Mouse (Mus musculus) erythroid progenitor cell, adult 5-6 weeks (primary cell): ENCODE data around the gene Plekha4. TPM values are rescaled to one million over a fixed set of nuclear protein-coding genes. Genes with fewer than 3 reads are reported as not detected.
"Not testable (repeated sequence)": the region's sequence is repeated elsewhere in the genome, so short reads cannot be mapped to it uniquely, and the experiment has no call there.

ENCODE experiments used
- ATAC-seq: replicated peaks from 2 replicates; pipeline ENCODE4 v1.8.0; 2016; ENCODE audit warnings: moderate number of reproducible peaks, mild to moderate bottlenecking, moderate TSS enrichment, inconsistent platforms; ENCODE audit not compliant: poor library complexity, low FRiP score, severe bottlenecking
- total RNA-seq, 2 experiments: library from RNA; stranded (forward) in 1 of 2; stranded (reverse) in 1 of 2; fragments of 150-400 nt in 1 of 2; fragments of 186-747, 209-891 nt in 1 of 2; gene quantifications; 2 replicates each; pipeline versions ENCODE4 v1.2.3 to v1.2.4; 2015 to 2017; ENCODE audit warnings: low replicate concordance in 2 of 2

Plekha4 gene
- total RNA-seq (2015; ENCODE audit: low replicate concordance) = 7.2 TPM in 1 of 2 replicates, not detected in the other
- total RNA-seq (2017; ENCODE audit: low replicate concordance) = 0.08 and 0.90 TPM in 2 replicates

DNA sequence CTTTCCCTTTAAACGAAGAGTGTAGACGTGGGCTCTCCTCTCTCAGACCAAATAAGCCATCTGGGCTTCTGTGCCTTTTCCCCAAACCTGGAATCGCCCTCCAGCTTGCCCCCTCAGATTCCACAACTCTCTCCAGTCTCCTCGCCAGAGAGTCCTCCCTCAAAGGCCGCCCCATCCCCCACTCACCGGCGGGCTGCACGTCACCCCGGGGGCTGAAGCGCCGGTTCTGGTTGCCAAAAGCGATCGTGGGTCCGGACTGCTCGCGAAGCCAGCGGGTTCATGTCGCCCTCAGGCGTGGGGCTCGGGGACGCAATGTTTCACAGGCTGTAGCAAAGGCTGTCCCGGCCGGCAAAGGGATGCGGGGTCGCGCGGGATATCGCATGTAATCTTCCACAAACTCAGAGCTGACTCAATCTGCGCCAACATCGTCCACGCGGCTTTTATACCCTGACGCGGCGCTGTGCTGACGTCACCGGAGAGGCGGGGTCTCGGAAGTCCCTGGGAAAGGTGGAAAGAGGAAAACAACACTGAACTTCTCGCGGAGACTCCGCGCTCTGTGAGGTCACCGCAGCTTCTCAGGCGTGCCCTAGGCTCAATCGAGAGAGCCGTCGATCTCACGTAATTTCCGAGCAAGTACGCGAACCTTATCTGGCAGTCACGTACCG, at the start of gene Plekha4, which contains the start of gene Ppp1r15a:
Gene Plekha4 (plus strand): TSS at position 522 of the 665 bp plus-strand sequence.
Gene Ppp1r15a (minus strand): TSS at position 460 of the 665 bp plus-strand sequence.
- peak; percentile 69 for ATAC-seq

DNA sequence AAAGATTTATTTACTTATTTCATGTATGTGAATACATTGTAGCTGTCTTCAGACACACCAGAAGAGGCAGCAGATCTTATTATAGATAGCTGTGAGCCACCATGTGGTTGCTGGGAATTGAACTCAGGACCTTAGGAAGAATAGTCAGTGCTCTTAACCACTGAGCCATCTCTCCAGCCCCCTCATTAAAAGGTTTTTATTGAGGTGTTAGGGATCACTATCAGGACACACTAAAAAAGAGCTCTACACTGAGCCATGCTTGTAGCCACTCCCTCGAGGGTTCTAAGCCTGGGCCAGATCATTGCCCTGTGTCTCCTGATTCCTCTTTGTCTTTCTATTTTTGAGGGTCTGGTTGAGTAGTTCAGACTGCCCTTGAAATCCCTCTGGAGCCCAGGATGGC, 49.7 kb upstream of the Plekha4 start:
- ATAC-seq = no peak

- peak; percentile 84 for ATAC-seq
Observed at GRCm38 (mm10) chr7:45477003-45477402, 49.1 kb upstream of the Plekha4 start.

DNA sequence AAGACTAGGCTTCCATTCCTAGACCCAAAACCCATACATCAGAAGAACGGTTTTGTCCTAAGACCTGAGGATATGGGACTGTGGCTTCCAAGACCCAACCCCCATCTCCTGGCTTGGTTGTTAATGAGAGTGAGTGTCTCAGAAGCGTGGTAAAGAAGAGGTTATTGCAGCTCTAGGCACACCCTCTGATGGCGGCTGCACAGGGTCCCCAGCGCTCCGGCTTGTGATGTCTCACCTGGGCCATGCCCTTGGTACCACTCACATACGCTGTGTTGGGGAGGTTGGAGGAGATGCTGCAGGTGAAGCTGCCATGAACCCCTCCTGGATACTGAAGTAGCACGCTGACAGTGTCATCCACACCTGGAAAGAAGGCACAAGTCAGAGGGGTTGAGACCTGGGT, 47.4 kb upstream of the Plekha4 start:
- ATAC-seq = no peak

- not testable (repeated sequence) for ATAC-seq
Observed at GRCm38 (mm10) chr7:45480310-45480709, 45.8 kb upstream of the Plekha4 start.

- peak; percentile 90 for ATAC-seq
Observed at GRCm38 (mm10) chr7:45481374-45481927, 44.7 kb upstream of the Plekha4 start, which contains the start of gene Tulp2. Tulp2 (plus strand) TSS chr7:45481877.

GRCm38 (mm10) chr7:45482166-45482565, 44.0 kb upstream of the Plekha4 start:
- ATAC-seq = no peak

DNA sequence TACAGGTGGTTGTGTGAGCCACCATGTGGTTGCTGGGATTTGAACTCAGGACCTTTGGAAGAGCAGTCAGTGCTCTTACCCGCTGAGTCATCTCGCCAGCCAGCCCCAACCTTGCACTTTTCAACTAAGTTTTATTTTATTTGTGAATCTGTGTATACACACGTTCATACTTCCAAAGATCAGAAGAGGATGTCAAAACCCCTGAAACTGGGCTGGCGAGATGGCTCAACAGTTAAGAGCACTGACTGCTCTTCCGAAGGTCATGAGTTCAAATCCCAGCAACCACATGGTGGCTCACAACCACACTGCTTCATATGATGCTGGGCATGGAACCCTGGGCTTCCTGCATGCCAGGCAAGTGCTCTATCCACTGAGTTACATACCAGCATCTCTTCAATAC, 41.1 kb upstream of the Plekha4 start:
- ATAC-seq = not testable (repeated sequence)

DNA sequence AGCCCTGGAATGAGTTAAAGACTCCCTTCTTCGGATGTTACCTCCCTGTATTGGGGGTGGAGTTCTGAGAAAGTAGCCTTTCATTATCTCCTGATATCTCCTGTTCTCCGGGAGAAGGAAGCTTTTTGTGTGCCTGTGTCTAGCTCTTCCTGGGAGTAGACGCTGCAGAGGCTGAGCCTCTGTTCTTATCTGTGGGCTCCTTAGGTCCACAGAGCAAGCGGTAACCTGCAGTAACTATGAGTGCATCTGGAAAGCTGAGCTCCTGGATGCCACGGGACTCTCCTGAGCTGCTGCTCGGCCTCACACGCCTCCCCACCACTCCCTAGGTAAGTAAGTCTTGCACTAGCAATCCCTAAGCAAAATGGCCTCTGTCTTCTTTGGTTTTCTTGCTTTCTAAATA, 40.0 kb upstream of the Plekha4 start:
- ATAC-seq = no peak

- no peak for ATAC-seq
Observed at GRCm38 (mm10) chr7:45486761-45487415, 39.2 kb upstream of the Plekha4 start, which contains the start of gene Gm45808. Gm45808 (minus strand) TSS chr7:45486811.

DNA sequence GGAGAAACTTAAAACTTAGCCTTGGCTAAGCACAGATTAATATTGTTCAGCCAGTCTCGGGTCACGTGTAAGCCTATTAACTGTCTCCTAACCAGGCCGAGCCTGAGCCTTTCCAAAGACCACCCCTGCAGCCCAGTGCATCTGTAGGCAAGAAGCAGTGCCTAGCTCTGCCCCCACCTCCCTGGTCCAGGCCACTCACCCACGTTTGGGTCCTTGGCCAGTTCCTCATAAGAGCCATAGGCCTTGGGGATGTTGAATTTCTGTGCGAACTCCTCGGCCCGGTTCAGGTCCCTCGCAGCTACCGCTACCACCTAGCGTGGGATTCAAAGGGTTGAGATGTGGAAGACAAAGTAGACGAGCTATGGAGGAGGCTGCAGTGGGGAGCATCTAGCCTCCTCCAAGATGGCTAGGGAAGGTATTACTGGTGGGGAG, 38.3 kb upstream of the Plekha4 start:
- ATAC-seq = no peak

DNA sequence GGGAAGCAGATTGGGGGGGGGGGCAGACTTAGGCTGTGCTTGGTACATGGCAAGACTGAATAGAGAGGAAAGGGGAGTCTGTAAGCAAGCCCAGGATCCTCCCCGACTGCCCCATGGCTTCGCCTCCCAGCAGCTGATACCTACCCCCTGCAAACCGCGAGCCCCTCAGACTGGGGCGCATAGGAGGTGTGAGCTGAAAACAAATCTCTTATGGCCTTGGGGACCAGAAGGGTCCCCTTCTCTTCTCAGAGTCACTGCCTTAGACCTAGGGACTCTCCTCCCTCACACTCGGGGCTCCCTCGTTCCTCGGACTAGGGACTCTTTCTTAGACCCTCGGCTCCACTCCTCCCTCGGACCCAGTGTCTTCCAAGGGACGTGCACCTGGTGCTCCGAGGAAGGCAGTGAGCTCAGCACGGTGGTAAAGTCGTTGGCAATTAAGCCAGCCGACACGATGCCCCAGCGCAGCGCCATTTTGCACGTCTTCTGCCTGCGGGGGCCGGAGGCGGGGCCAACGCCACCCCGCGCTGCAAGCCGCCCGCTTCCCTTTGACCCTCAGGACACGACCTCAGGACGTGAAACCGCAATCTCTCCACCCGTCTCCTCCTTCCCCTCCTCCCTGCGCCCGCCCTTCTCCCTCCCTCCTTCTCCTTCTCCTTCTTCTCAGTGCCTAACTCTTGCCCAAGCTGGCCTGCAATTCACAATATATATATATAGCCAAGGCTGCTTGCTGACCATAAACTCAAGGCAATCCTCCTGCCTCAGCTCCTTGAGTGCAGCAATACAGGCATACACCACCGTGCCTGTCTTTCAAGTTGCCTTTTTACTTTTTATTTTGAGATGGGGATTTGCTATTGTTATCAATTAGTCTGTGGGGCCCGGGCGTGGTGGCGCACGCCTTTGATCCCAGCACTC, 37.6 kb upstream of the Plekha4 start, which contains the start of gene Dhdh:
Gene Dhdh (minus strand): TSS at position 513 of the 912 bp plus-strand sequence.
- peak; percentile 72 for ATAC-seq

- ATAC-seq = no peak
Observed at GRCm38 (mm10) chr7:45489578-45489977, 36.6 kb upstream of the Plekha4 start.

GRCm38 (mm10) chr7:45490822-45491221, 35.3 kb upstream of the Plekha4 start:
- ATAC-seq = no peak

DNA sequence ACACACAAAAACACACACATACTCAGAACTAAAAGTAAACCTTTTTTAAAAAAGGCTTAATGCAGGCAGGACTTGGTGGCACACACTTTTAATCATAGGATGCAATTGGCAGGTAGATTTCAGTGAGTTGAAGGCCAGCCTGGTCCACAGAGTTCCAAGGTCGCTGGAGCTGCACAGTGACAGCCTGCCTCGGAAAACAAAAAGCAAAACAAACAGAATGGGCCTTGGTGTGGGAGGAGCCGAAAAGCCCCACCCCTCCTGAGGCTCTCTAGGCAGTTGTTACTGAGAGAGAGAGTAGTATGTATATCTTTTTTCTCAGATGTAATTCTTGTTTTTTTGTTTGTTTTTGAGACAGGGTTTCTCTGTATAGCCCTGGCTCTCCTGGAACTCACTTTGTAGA, 34.9 kb upstream of the Plekha4 start:
- no peak for ATAC-seq

DNA sequence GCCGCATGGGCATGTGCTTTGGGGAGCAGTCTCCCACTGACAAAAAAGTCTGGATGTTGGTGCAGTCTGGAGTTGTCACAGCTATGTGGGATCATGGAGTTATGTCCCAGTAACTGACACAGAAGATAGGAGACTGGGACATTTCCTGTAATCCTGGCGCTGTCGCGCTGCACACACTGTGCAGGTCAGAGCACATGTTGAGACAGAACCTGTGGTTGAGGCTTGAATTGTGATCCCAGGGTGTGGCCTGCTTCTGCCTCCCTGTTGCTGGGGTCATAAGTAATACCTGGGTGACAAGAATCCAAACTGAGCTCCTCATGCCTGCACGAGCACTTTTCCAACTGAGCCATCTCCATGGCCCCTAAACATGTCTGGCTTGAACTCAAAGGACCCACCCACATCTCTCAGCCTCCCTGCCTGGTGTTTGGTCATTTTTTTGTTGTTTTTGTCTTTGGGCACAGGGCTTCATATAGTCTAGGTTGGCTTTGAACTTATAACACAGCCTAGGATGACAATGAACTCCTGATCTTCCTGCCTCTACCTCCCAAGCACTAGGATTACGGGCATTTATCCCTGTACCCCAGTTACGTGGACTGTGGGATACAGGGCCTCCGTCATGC, 33.8 kb upstream of the Plekha4 start:
- ATAC-seq = no peak

DNA sequence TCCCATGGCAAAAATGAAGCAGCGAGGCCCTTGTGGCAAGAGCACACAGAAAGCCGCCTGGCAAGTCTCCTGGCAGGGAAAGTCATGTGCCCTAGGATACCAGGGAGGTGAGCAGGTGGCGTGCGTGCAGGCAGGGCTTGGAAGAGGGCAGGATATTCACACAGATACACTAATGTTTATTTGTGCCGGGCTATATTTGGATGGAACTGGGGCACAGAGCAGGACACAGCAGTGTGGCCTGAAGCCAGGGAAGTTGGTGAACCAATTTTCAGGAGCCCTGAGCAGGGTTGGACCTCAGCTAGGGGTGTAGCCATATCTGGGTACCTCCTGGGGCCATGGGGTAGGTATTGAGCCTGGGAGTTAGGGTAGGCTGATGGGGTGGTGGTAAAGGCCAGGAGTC, 33.2 kb upstream of the Plekha4 start:
- no peak for ATAC-seq

GRCm38 (mm10) chr7:45494548-45494947, 31.6 kb upstream of the Plekha4 start:
- no peak for ATAC-seq

DNA sequence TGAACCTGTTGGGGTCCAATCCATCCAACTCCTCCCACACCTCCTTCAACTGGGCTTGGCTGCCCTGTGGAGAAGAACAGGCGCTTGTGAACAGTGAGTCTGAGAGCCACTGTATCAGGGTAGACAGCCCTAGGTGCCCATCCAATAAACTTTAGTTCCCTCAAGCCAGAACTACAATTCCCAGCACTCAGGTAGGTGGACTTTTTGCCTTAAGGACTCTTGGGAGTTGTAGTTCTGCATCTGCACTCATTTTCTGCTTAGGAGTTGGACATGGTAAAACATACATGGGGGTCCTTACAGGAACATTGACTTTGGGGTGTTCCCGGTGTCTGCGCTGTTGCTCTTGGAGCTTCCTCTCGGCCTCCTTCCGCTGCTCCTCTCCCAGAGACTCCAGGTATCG, 27.7 kb upstream of the Plekha4 start:
- no peak for ATAC-seq
